Mouse (Mus musculus) erythroblast, embryonic 14.5 days (primary cell): ENCODE data around the gene Chrnb2.

Experiments used
- GATA1 ChIP-seq: IDR thresholded peaks from 2 replicates; pipeline ENCODE4 v1.6.1; 2012; ENCODE audit warnings: low read length, inconsistent platforms, mixed read lengths
- TAL1 ChIP-seq: IDR thresholded peaks from 3 replicates; pipeline ENCODE4 v1.6.1; 2012; ENCODE audit warnings: low read length, inconsistent platforms, mixed read lengths

DNA sequence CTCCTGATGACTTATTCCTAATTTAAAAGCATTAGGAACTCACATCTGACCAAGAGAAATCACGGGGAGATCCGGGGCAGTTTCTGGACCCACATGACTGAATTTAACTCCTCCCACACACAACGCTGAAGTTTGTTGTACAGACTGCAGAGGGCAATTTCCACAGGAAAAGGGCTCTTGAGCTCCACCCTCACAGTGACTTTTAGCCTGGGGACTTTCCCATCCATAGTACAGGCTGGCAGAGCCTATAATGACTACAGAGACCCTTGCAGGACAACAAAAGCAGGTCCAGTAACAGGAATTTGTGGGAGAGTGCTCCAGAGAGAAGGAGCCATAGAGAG, 37.0 kb upstream of the Chrnb2 start:
- TF ChIP-seq GATA1 (no peak), TAL1 (no peak)
